In genomic region chr13:41899837-41900463, GRCm38 (mm10) we compare ENCODE assay signal across 16 mouse cellular contexts. TPM values are rescaled to one million over a fixed set of nuclear protein-coding genes. Genes with fewer than 3 reads are reported as not detected.
"Had no signal": no experiment of that assay in that cellular context is flagged by ENCODE, and none has a peak within 500 bp of the region (broad histone marks: within the 10 kb centered on the region; RNA-seq: fewer than 3 reads in every experiment).

No protein-coding gene starts in this region.

- H3K9me3 ChIP-seq: limb, embryonic 13.5 days; liver, embryonic 12.5 days; midbrain, embryonic 10.5 days; neural tube, embryonic 15.5 days had no signal

- H3K4me2 ChIP-seq: limb, embryonic 13.5 days; liver, embryonic 12.5 days; neural tube, embryonic 15.5 days had no signal

- H3K27me3 ChIP-seq: limb, embryonic 13.5 days; liver, embryonic 12.5 days; neural tube, embryonic 15.5 days had no signal

- H3K4me3 ChIP-seq: layer of hippocampus, adult 2 months; limb, embryonic 13.5 days; liver, embryonic 12.5 days; midbrain, embryonic 10.5 days; myocyte; neural tube, embryonic 15.5 days had no signal

- H3K4me1 ChIP-seq: limb, embryonic 13.5 days; liver, embryonic 12.5 days; midbrain, embryonic 10.5 days; neural tube, embryonic 15.5 days had no signal

- ATAC-seq: intestine, embryonic 16.5 days; liver, embryonic 12.5 days had no signal

- H3K36me3 ChIP-seq: limb, embryonic 13.5 days; liver, embryonic 12.5 days; midbrain, embryonic 10.5 days; neural tube, embryonic 15.5 days had no signal

- H3K9ac ChIP-seq: limb, embryonic 13.5 days; liver, embryonic 12.5 days; neural tube, embryonic 15.5 days had no signal

- H3K27ac ChIP-seq: kidney, postnatal 0 days; layer of hippocampus, adult 2 months; limb, embryonic 13.5 days; liver, embryonic 12.5 days; midbrain, embryonic 10.5 days; neural tube, embryonic 15.5 days; stomach, postnatal 0 days had no signal

- DNase-seq: kidney, adult 8-10 months; lung, postnatal 4 days; midbrain, embryonic 14.5 days; right cerebral cortex, adult 18-20 months; right cerebral cortex, postnatal 25 days; thymus, postnatal 4 days had no signal

RNA-seq across cellular contexts. Expression of gene Adtrp, which starts 52.5 kb away (rescaled TPM):
- total RNA-seq: layer of hippocampus, adult 2 months had no signal
- polyA plus RNA-seq: liver, embryonic 12.5 days; midbrain, embryonic 10.5 days; midbrain, embryonic 14.5 days; myocyte; neural tube, embryonic 11.5 days had no signal
